Mouse (Mus musculus): Measurements from ENCODE around the gene Tuba1a. TPM values are rescaled to one million over a fixed set of nuclear protein-coding genes. Genes with fewer than 3 reads are reported as not detected.
A peak's percentile ranks its signal among the peaks of the same experiment; 100 is the strongest.

Tuba1a gene
- polyA plus RNA-seq (2015; fragmentation: Nextera tagmentation; extraction: Ambion mirVana): 1,060 and 1,067 TPM in 2 replicates

GRCm38 (mm10) chr15:98953401-98954356 lies at the start of gene Tuba1a, which contains the start of gene Gm49450:
TSS of gene Tuba1a (minus strand) at chr15:98953703.
TSS of gene Gm49450 (minus strand) at chr15:98953551.
- Histone ChIP-seq H3K4me3 (peak within 1 kb of the TSS; percentile 79), H3K27me3 (no peaks in the 10 kb centered on the region), H3K9ac (peak within 1 kb of the TSS; percentile 86), H3K4me2 (peak within 1 kb of the TSS; percentile 50), H3K36me3 (peaks cover 9% of the 10 kb centered on the region; the same call in 1 of the 2 replicates), H3K4me1 (peaks cover 19% of the 10 kb centered on the region), H3K27ac (peak within 1 kb of the TSS; percentile 97), H3K9me3 (no peaks in the 10 kb centered on the region)
- ATAC-seq (ENCODE audit: borderline replicate concordance, extremely low read depth, low FRiP score, low TSS enrichment): peak; percentile 99
- 5% methylated on average over 28 of the region's 28 CpGs for WGBS

GRCm38 (mm10) chr15:99001451-99001931 lies 48.0 kb upstream of the Tuba1a start:
- Histone ChIP-seq H3K4me3 (peak overlapping the region; percentile 28), H3K9me3 (no peaks in the 10 kb centered on the region), H3K27ac (0 out of 2 replicates have a peak overlapping the region, but pooled peaks have one; percentile 26), H3K4me2 (peak overlapping the region; percentile 61), H3K4me1 (peaks cover 23% of the 10 kb centered on the region), H3K27me3 (no peaks in the 10 kb centered on the region), H3K9ac (peak overlapping the region; percentile 20; the same call in 1 of the 2 replicates), H3K36me3 (no peaks in the 10 kb centered on the region)
- peak; percentile 25; the same call in 1 of the 2 replicates for ATAC-seq (ENCODE audit: borderline replicate concordance, extremely low read depth, low FRiP score, low TSS enrichment)
- WGBS: 9% methylated on average over 17 of the region's 17 CpGs

DNA sequence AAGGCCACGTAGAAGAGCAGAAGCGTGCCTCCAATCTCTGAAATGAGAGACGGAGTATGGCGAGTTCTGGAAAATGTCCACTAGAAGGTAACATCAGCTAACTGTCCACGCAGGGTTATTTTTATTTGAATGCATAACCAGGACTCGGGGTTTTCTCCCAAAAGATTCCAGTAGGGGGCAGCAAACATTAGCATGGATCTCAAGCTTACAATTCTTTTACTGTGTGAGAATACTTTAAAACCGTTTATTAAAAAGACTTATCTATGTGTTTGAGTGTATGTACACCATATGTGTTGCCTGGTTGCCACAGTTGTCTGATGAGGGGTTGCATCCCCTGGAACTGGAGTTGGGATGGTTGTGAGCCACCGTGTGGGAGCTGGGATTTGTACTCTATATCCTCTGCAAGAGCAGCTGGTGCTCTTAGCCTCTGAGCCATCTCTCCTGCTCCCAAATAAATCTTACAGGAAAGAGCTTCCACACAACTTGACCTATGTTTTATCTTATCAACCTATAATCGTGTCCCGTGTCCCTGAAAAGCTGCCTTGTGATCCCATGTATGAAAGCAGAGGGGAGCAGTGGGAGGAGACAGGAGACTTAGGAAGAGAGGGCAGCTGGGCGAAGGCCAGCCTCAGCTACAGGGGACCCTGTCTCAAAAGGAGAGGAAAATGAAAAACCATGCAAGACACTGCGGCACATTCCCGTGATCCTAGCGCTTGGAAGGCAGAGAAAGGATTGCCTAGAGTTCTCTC lies 47.2 kb upstream of the Tuba1a start:
- peaks cover 23% of the 10 kb centered on the region for H3K4me1 ChIP-seq
- H3K27ac ChIP-seq: peak overlapping the region; percentile 4; the same call in 1 of the 2 replicates
- WGBS: 36% methylated on average over 14 of the region's 14 CpGs

GRCm38 (mm10) chr15:98998775-98999157 lies 45.3 kb upstream of the Tuba1a start:
- Histone ChIP-seq H3K36me3 (no peaks in the 10 kb centered on the region), H3K27ac (0 out of 2 replicates have a peak overlapping the region, but pooled peaks have one; percentile 15), H3K27me3 (no peaks in the 10 kb centered on the region), H3K9ac (no peak overlapping the region), H3K9me3 (no peaks in the 10 kb centered on the region), H3K4me2 (no peak overlapping the region), H3K4me3 (no peak overlapping the region), H3K4me1 (peaks cover 27% of the 10 kb centered on the region)
- no peak for ATAC-seq (ENCODE audit: borderline replicate concordance, extremely low read depth, low FRiP score, low TSS enrichment)
- WGBS: 28% methylated on average over 6 of the region's 6 CpGs

More for the DNA sequence above, 47.2 kb upstream of the Tuba1a start:
- Histone ChIP-seq H3K36me3 (no peaks in the 10 kb centered on the region), H3K4me3 (no peak overlapping the region), H3K27me3 (no peaks in the 10 kb centered on the region), H3K9me3 (no peaks in the 10 kb centered on the region), H3K4me2 (peak overlapping the region; percentile 61), H3K9ac (no peak overlapping the region)
- ATAC-seq (ENCODE audit: borderline replicate concordance, extremely low read depth, low FRiP score, low TSS enrichment): no peak

DNA sequence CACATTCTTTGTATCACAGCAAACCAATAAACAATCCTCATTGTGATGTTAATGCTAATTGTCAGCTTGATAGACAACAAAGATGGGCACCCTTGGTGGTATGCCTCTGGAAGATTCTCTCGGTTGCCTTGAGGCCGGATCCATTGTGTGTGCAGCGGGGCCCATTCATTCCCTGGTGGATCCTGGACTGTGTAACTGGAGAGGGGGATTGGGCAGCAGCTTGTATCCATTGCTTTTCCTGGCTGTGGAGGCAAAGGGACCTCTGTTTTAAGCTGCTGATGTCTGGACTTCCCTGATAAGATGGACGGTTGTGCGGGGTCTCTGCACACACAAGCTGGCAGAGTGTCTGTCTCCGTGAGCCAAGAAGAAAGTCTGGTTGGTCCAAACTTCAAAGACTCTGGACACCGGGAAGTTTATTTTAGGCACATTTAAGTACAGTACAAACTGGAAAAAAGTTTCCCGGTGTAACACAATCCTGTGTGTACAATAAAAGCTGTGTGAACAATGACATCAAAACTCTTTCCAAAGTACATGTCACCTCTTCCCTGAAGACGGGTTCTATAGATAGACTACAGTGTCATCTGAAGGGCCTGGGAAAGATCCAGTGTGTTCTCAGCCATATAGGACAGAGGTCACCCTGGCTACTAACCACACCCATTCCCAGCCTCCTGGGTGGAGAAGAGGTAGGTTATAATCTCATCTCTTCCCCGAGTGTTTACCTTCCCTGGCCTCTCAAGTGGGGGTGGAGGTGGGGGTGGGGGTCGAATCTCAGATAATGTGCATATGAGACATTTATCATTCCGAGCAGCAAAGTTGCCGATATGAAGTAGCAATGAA lies 44.7 kb upstream of the Tuba1a start:
- 24% methylated on average over 13 of the region's 13 CpGs for WGBS
- no peaks in the 10 kb centered on the region for H3K9me3 ChIP-seq
- H3K27me3 ChIP-seq: no peaks in the 10 kb centered on the region
- H3K4me2 ChIP-seq: no peak overlapping the region
- no peak for ATAC-seq (ENCODE audit: borderline replicate concordance, extremely low read depth, low FRiP score, low TSS enrichment)
- H3K36me3 ChIP-seq: no peaks in the 10 kb centered on the region
- no peak overlapping the region for H3K4me3 ChIP-seq
- H3K27ac ChIP-seq: peak overlapping the region; percentile 41
- H3K4me1 ChIP-seq: peaks cover 30% of the 10 kb centered on the region
- no peak overlapping the region for H3K9ac ChIP-seq

- Histone ChIP-seq H3K4me1 (peaks cover 39% of the 10 kb centered on the region), H3K4me2 (no peak overlapping the region), H3K27me3 (no peaks in the 10 kb centered on the region), H3K36me3 (no peaks in the 10 kb centered on the region), H3K9me3 (no peaks in the 10 kb centered on the region), H3K4me3 (no peak overlapping the region), H3K9ac (no peak overlapping the region), H3K27ac (no peak overlapping the region)
- no peak for ATAC-seq (ENCODE audit: borderline replicate concordance, extremely low read depth, low FRiP score, low TSS enrichment)
- 82% methylated on average over 7 of the region's 7 CpGs for WGBS
Measured at GRCm38 (mm10) chr15:98996840-98997239, 43.3 kb upstream of the Tuba1a start.

DNA sequence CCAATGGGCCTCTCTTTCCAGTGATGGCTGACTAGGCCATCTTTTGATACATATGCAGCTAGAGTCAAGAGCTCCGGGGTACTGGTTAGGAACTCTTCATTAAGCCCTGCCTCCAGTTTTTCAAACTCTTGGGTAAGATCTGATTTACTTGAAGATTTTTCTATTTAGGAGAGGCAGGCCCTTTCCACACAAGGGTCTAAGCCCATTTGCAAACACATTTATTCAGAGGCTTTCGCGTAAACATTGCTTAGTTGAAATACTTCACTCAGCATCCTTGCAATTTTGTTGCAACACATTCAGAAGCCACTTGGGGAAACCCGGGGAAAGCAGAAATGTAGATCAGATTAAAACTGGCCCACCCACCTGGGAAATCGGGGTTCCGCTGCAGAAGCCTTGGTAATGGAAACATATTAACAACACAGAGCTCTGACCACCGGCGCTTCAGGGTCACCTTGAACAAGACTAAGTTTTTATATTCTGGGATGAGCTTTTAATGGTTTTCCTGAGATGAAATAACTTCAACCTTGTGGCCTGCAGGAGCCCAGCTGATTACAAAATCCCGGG lies 41.5 kb upstream of the Tuba1a start:
- no peak for ATAC-seq (ENCODE audit: borderline replicate concordance, extremely low read depth, low FRiP score, low TSS enrichment)
- no peak overlapping the region for H3K9ac ChIP-seq
- no peak overlapping the region for H3K4me2 ChIP-seq
- peaks cover 45% of the 10 kb centered on the region for H3K4me1 ChIP-seq
- H3K9me3 ChIP-seq: no peaks in the 10 kb centered on the region
- 79% methylated on average over 9 of the region's 9 CpGs for WGBS
- no peak overlapping the region for H3K4me3 ChIP-seq
- no peaks in the 10 kb centered on the region for H3K36me3 ChIP-seq
- no peaks in the 10 kb centered on the region for H3K27me3 ChIP-seq
- H3K27ac ChIP-seq: no peak overlapping the region

GRCm38 (mm10) chr15:98993865-98994264 lies 40.4 kb upstream of the Tuba1a start:
- peak overlapping the region; percentile 93; the same call in 1 of the 2 replicates for H3K27ac ChIP-seq
- peak overlapping the region; percentile 71 for H3K4me2 ChIP-seq
- 3% methylated on average over 11 of the region's 11 CpGs for WGBS

GRCm38 (mm10) chr15:98993093-98993793 lies 39.7 kb upstream of the Tuba1a start:
- 4% methylated on average over 35 of the region's 35 CpGs for WGBS
- no peaks in the 10 kb centered on the region for H3K9me3 ChIP-seq
- H3K27me3 ChIP-seq: no peaks in the 10 kb centered on the region
- peak overlapping the region; percentile 55 for H3K9ac ChIP-seq
- H3K36me3 ChIP-seq: no peaks in the 10 kb centered on the region
- peak overlapping the region; percentile 71 for H3K4me2 ChIP-seq
- peaks cover 44% of the 10 kb centered on the region for H3K4me1 ChIP-seq
- peak overlapping the region; percentile 93 for H3K27ac ChIP-seq
- peak overlapping the region; percentile 37 for H3K4me3 ChIP-seq
- ATAC-seq (ENCODE audit: borderline replicate concordance, extremely low read depth, low FRiP score, low TSS enrichment): peak; percentile 94

More at GRCm38 (mm10) chr15:98993865-98994264, 40.4 kb upstream of the Tuba1a start:
- ATAC-seq (ENCODE audit: borderline replicate concordance, extremely low read depth, low FRiP score, low TSS enrichment): no peak
- Histone ChIP-seq H3K9me3 (no peaks in the 10 kb centered on the region), H3K9ac (no peak overlapping the region; the same call in 1 of the 2 replicates), H3K27me3 (no peaks in the 10 kb centered on the region), H3K36me3 (no peaks in the 10 kb centered on the region), H3K4me1 (peaks cover 48% of the 10 kb centered on the region), H3K4me3 (no peak overlapping the region; the same call in 1 of the 2 replicates)

Data from lung, embryonic 15.5 days (tissue).